Mouse (Mus musculus) CH12.LX (cell line): ENCODE data around the gene Foxo6.

Experiments used
- CTCF ChIP-seq, 2 experiments: IDR thresholded peaks in 1 of 2; conservative IDR thresholded peaks in 1 of 2; 2 replicates each; pipeline ENCODE4 v1.5.1; 2011 to 2012; ENCODE audit warnings: low read depth in 2 of 2, low read length in 2 of 2, improper control_type of control experiment in 1 of 2, inconsistent platforms in 1 of 2, mild to moderate bottlenecking in 1 of 2, moderate library complexity in 1 of 2
- ELF1 ChIP-seq: IDR thresholded peaks from 2 replicates; pipeline ENCODE4 v1.6.1; 2014; ENCODE audit warnings: low read depth, mild to moderate bottlenecking, inconsistent platforms, low read length, improper control_type of control experiment
- EP300 ChIP-seq: IDR thresholded peaks from 2 replicates; pipeline ENCODE4 v1.6.1; 2011; ENCODE audit warnings: low read length, improper control_type of control experiment
- MAX ChIP-seq: IDR thresholded peaks from 2 replicates; pipeline ENCODE4 v1.6.1; 2011; ENCODE audit warnings: low read length, improper control_type of control experiment
- POLR2A ChIP-seq: IDR thresholded peaks from 2 replicates; pipeline ENCODE4 v1.6.1; 2011; ENCODE audit warnings: low read depth, mild to moderate bottlenecking, improper control_type of control experiment, low read length
- SIN3A ChIP-seq: IDR thresholded peaks from 2 replicates; pipeline ENCODE4 v1.6.1; 2012; ENCODE audit warnings: low read length, improper control_type of control experiment, inconsistent platforms
- UBTF ChIP-seq: IDR thresholded peaks from 2 replicates; pipeline ENCODE4 v1.6.1; 2012; ENCODE audit warnings: low read depth, mild to moderate bottlenecking, inconsistent platforms, low read length, improper control_type of control experiment, moderate library complexity
- USF1 ChIP-seq: IDR thresholded peaks from 2 replicates; pipeline ENCODE4 v1.6.1; 2014; ENCODE audit warnings: low read depth, mild to moderate bottlenecking, inconsistent platforms, low read length, improper control_type of control experiment
- ZKSCAN1 ChIP-seq: IDR thresholded peaks from 2 replicates; pipeline ENCODE4 v1.6.1; 2012; ENCODE audit warnings: low read depth, inconsistent platforms, low read length, improper control_type of control experiment, borderline replicate concordance
- ZMIZ1 ChIP-seq: IDR thresholded peaks from 2 replicates; pipeline ENCODE4 v1.6.1; 2012; ENCODE audit warnings: low read depth, mild to moderate bottlenecking, inconsistent platforms, low read length, improper control_type of control experiment

- TF ChIP-seq USF1 (no peak), CTCF (conservative IDR thresholded peaks at IDR 0.05 in 1 of 2, IDR thresholded peaks at IDR 0.05 in 1 of 2; ENCODE audit: low read depth in 2 of 2, low read length in 2 of 2) (no peak), POLR2A (no peak), MAX (no peak), ELF1 (no peak), UBTF (no peak), ZKSCAN1 (no peak), ZMIZ1 (no peak), SIN3A (no peak), EP300 (no peak)
Observed at GRCm38 (mm10) chr4:120223108-120223745, 63.9 kb downstream of the Foxo6 start.
